Mouse (Mus musculus) limb, embryonic 10.5 days (tissue): ENCODE results near the gene Rnft2. TPM values are rescaled to one million over a fixed set of nuclear protein-coding genes. Genes with fewer than 3 reads are reported as not detected.

ENCODE experiments used
- DNase-seq: peaks from one replicate; pipeline ENCODE4 v3.0.0-alpha.2; 2017; ENCODE audit warnings: low spot score
- H3K27ac ChIP-seq: fragments of 300-500 bp; sonication (generic); 2 replicates; pipeline ENCODE4 v1.5.1; 2016; ENCODE audit warnings: mild to moderate bottlenecking
- H3K27me3 ChIP-seq: fragments of 300-500 bp; sonication (generic); 2 replicates; pipeline ENCODE4 v1.6.1; 2016; ENCODE audit warnings: low read depth, mild to moderate bottlenecking; ENCODE audit not compliant: poor library complexity, severe bottlenecking
- H3K36me3 ChIP-seq: fragments of 300-500 bp; sonication (generic); 2 replicates; pipeline ENCODE4 v1.6.1; 2016; ENCODE audit warnings: mild to moderate bottlenecking, moderate library complexity
- H3K4me1 ChIP-seq: fragments of 300-500 bp; sonication (generic); 2 replicates; pipeline ENCODE4 v1.6.1; 2016
- H3K4me3 ChIP-seq: fragments of 300-500 bp; sonication (generic); 2 replicates; pipeline ENCODE4 v1.5.1; 2016; ENCODE audit warnings: mild to moderate bottlenecking, moderate library complexity
- H3K9me3 ChIP-seq: fragments of 300-500 bp; sonication (generic); replicated peaks from 2 replicates; pipeline ENCODE4 v1.6.1; 2016; ENCODE audit warnings: mild to moderate bottlenecking
- WGBS: fragments of 180-500 bp; shearing (Covaris S2); methylation state at CpG from one replicate; pipeline ENCODE4 v1.1.7; 2016; 5-methylcytosine and 5-hydroxymethylcytosine counted together
- polyA plus RNA-seq: library from polyadenylated mRNA; unstranded; fragments of >200 nt; fragmentation: Nextera tagmentation; extraction: Ambion mirVana; gene quantifications from 2 replicates; pipeline ENCODE4 v1.2.1, GENCODE M21; 2016

Rnft2 gene
- polyA plus RNA-seq, 1 experiment from 2014 or later = 4.9 TPM

DNA sequence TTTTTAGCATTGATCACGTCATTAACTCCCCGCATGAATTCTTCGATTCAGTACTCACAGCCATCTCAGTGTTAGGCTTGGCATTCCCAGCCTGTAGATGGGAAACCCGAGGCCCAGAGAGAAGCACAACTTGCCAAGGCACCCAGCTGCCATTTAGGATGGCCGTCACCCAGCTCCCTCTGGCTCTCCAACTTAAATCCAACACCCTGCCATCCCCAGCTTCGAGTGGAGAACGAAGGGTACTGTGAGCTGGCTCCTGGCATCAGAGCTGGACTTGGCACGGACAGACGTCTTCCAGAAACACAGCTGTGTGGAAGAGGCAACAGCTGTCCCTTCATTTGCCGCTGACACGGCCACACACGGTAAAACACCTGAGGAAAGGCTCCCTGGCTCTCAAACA, 80.3 kb downstream of the Rnft2 start, which contains the start of gene Hrk:
Hrk (plus strand) TSS at position 68 of the 400 bp plus-strand sequence.
- DNase-seq = no peak
- Histone ChIP-seq H3K9me3 (no peaks in the 10 kb centered on the region), H3K4me3 (no peak within 1 kb of the TSS), H3K27me3 (peaks cover 98% of the 10 kb centered on the region), H3K4me1 (peaks cover 7% of the 10 kb centered on the region), H3K27ac (no peak within 1 kb of the TSS), H3K36me3 (no peaks in the 10 kb centered on the region)
- 75% methylated on average over 12 of the region's 12 CpGs for WGBS

- H3K4me1 ChIP-seq = peaks cover under 1% of the 10 kb centered on the region; the same call in 1 of the 2 replicates
- no peak for DNase-seq
- no peaks in the 10 kb centered on the region for H3K9me3 ChIP-seq
- H3K27ac ChIP-seq = no peak overlapping the region
- no peaks in the 10 kb centered on the region for H3K36me3 ChIP-seq
- WGBS = 48% methylated on average over 4 of the region's 4 CpGs
- H3K27me3 ChIP-seq = peaks cover 62% of the 10 kb centered on the region
- no peak overlapping the region for H3K4me3 ChIP-seq
These were observed 84.2 kb downstream of the Rnft2 start for GRCm38 (mm10) chr5:118160691-118161090.

DNA sequence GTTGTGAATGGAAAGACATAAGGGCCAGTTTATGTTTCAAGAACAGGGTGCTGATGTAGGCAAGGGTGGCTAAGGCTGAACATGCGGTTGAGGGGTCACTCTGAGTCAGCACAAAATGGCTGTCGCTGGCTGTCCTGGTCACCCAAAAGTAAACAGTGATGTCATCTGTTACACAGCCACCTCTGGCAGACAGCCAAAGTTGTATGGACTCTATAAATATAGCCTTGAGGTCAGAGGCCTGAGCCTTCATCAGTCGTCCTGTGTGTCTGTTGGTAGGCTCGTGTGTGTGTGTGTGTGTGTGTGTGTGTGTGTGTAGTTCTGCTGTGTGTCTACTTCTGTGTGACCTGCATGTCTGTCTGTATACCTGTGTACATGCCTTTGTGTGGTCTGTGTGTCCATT, 87.9 kb downstream of the Rnft2 start:
- no peak overlapping the region for H3K27ac ChIP-seq
- DNase-seq = no peak
- 66% methylated on average over 4 of the region's 4 CpGs for WGBS
- no peak overlapping the region for H3K4me3 ChIP-seq
- H3K27me3 ChIP-seq = peaks cover 26% of the 10 kb centered on the region
- peaks cover 23% of the 10 kb centered on the region for H3K4me1 ChIP-seq
- no peaks in the 10 kb centered on the region for H3K9me3 ChIP-seq
- peaks cover 16% of the 10 kb centered on the region for H3K36me3 ChIP-seq

GRCm38 (mm10) chr5:118155565-118155947, 89.4 kb downstream of the Rnft2 start:
- Histone ChIP-seq H3K4me1 (peaks cover 23% of the 10 kb centered on the region), H3K4me3 (peak overlapping the region; percentile 83), H3K36me3 (peaks cover 28% of the 10 kb centered on the region), H3K27ac (peak overlapping the region; percentile 91), H3K27me3 (peaks cover 12% of the 10 kb centered on the region; the same call in 1 of the 2 replicates), H3K9me3 (no peaks in the 10 kb centered on the region)
- no peak for DNase-seq
- 23% methylated on average over 9 of the region's 9 CpGs for WGBS

- Histone ChIP-seq H3K4me3 (peak within 1 kb of the TSS; percentile 83), H3K36me3 (peaks cover 33% of the 10 kb centered on the region), H3K27me3 (peaks cover 6% of the 10 kb centered on the region; the same call in 1 of the 2 replicates), H3K9me3 (no peaks in the 10 kb centered on the region), H3K4me1 (peaks cover 23% of the 10 kb centered on the region), H3K27ac (peak within 1 kb of the TSS; percentile 91)
- DNase-seq = peak; percentile 96
- under 1% methylated on average over 67 of the region's 67 CpGs for WGBS
These were observed 89.9 kb downstream of the Rnft2 start, which contains the start of gene Fbxw8 for GRCm38 (mm10) chr5:118154839-118155564. Fbxw8 (minus strand) TSS chr5:118155464.

DNA sequence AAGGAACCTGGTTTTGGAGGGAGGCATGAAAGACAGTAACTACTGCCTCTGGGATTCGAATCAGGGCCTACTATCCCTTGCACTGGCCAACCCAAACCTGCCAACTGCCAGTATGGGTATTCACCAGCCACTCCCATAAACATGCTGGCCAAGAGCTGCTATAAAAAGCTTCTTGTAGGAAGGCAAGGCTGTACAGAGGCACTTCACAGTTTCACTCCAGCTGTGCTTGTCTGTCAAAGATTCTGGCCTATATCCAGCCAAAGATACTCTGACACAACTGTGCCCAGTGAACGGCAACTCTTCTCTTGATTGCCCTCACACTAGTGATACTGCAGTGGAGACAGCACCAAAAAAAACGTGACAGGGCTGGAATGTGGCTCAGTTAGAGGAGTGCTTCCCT, 95.2 kb downstream of the Rnft2 start:
- Histone ChIP-seq H3K36me3 (peaks cover 54% of the 10 kb centered on the region), H3K27ac (no peak overlapping the region), H3K27me3 (no peaks in the 10 kb centered on the region), H3K4me1 (peaks cover 21% of the 10 kb centered on the region), H3K9me3 (no peaks in the 10 kb centered on the region), H3K4me3 (no peak overlapping the region)
- WGBS = 80% methylated on average over 3 of the region's 3 CpGs
- no peak for DNase-seq

DNA sequence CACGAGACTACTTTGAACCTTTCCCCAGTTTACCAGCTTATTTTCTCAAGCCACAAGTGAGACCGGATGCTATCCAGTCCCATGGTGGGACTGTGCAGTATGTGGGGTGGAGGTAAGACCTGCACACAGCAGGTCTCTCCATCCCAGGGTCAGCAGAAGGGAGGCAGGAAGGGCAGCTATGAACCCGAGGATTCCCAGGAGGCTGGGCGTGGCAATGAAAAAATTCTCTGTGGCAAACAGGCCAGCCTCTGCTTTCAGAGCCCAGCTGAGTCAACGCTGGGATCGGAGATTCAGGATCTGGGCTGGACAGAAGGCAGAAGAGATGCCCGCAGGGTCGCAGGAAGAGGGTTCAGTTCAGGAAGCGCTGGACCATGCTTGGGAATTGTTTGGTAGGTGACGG, 97.7 kb downstream of the Rnft2 start:
- 88% methylated on average over 10 of the region's 10 CpGs for WGBS
- no peak for DNase-seq
- H3K36me3 ChIP-seq = peaks cover 50% of the 10 kb centered on the region

DNA sequence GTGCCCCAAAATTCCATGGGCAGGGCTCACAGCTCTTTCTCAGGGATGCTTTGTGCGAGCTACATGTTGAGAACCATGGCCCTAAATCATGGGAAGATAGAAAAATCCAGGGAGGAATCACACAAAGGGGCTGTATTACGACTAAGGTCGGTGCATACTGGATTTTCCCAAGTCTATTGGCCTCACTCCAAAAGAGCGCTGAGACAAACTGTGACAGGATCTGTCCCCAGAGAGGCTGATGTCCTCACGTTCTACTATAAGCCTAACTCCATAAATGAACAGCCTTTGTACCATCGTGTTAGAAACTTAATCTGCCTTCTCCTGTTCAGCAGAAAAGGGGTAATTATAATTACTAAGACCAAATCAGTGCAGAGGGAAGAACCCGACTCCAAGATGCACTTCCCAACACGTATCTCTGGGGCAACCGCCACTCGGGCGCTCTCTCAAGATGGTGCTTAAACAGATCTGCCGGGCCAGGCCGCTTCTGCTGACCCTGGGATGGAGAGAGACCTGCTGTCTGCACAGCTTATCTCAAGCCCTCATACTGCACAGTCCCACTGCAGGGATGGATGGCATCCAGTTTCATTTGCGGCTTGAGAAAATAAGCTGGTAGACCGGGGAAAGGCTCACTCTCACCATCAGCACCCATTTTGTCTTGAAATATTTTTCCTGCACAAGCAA, 98.8 kb downstream of the Rnft2 start:
- DNase-seq = no peak
- Histone ChIP-seq H3K4me3 (no peak overlapping the region), H3K27me3 (no peaks in the 10 kb centered on the region), H3K27ac (no peak overlapping the region), H3K4me1 (0 out of 2 replicates have a peak, but pooled peaks cover 3% of the 10 kb centered on the region), H3K9me3 (no peaks in the 10 kb centered on the region), H3K36me3 (peaks cover 51% of the 10 kb centered on the region)
- WGBS = 88% methylated on average over 15 of the region's 15 CpGs

More for the DNA sequence above, 97.7 kb downstream of the Rnft2 start:
- Histone ChIP-seq H3K27ac (no peak overlapping the region), H3K4me1 (0 out of 2 replicates have a peak, but pooled peaks cover 3% of the 10 kb centered on the region), H3K9me3 (no peaks in the 10 kb centered on the region), H3K4me3 (no peak overlapping the region), H3K27me3 (no peaks in the 10 kb centered on the region)

- no peak for DNase-seq
- H3K27me3 ChIP-seq = no peaks in the 10 kb centered on the region
- H3K4me3 ChIP-seq = no peak overlapping the region
- no peak overlapping the region for H3K27ac ChIP-seq
- 0 out of 2 replicates have a peak, but pooled peaks cover 3% of the 10 kb centered on the region for H3K4me1 ChIP-seq
- peaks cover 53% of the 10 kb centered on the region for H3K36me3 ChIP-seq
- no peaks in the 10 kb centered on the region for H3K9me3 ChIP-seq
- 94% methylated on average over 3 of the region's 3 CpGs for WGBS
These were observed 99.5 kb downstream of the Rnft2 start for GRCm38 (mm10) chr5:118145458-118145857.

DNA sequence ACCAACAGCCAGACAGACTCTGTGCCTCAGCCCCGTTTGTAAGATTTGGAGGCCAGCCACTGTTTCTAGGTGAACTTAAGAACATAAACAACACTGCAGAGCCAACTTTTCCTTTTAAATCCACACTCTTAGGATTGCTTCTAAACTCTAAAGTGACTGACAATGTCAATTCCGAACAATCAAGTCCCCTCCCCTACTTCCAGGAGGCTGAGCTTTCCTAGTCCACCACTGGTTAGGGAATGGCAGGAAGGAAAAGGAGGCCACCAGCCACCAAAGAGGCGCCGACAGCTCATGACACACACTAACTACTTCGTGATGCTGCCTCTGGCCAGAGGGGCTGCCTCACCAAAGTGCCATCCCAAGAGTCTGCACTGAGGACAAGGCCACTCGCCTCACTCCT, 100.1 kb downstream of the Rnft2 start:
- Histone ChIP-seq H3K4me3 (no peak overlapping the region), H3K9me3 (no peaks in the 10 kb centered on the region), H3K4me1 (0 out of 2 replicates have a peak, but pooled peaks cover 3% of the 10 kb centered on the region), H3K27ac (no peak overlapping the region), H3K36me3 (peaks cover 53% of the 10 kb centered on the region), H3K27me3 (no peaks in the 10 kb centered on the region)
- no peak for DNase-seq
- WGBS = 90% methylated on average over 6 of the region's 6 CpGs

GRCm38 (mm10) chr5:118144327-118144726, 100.6 kb downstream of the Rnft2 start:
- no peak overlapping the region for H3K27ac ChIP-seq
- no peak for DNase-seq
- H3K4me1 ChIP-seq = 0 out of 2 replicates have a peak, but pooled peaks cover 3% of the 10 kb centered on the region
- H3K9me3 ChIP-seq = no peaks in the 10 kb centered on the region
- H3K27me3 ChIP-seq = no peaks in the 10 kb centered on the region
- peaks cover 53% of the 10 kb centered on the region for H3K36me3 ChIP-seq
- H3K4me3 ChIP-seq = no peak overlapping the region
- 93% methylated on average over 4 of the region's 4 CpGs for WGBS

GRCm38 (mm10) chr5:118143211-118144026, 101.5 kb downstream of the Rnft2 start:
- DNase-seq = no peak
- 88% methylated on average over 12 of the region's 12 CpGs for WGBS
- peaks cover 60% of the 10 kb centered on the region for H3K36me3 ChIP-seq
- 0 out of 2 replicates have a peak, but pooled peaks cover 3% of the 10 kb centered on the region for H3K4me1 ChIP-seq
- no peak overlapping the region for H3K27ac ChIP-seq
- no peak overlapping the region for H3K4me3 ChIP-seq
- H3K27me3 ChIP-seq = no peaks in the 10 kb centered on the region
- H3K9me3 ChIP-seq = no peaks in the 10 kb centered on the region
